Mouse (Mus musculus) heart, embryonic 14.5 days (tissue): Measurements from ENCODE around the gene Tbc1d16. TPM values are rescaled to one million over a fixed set of nuclear protein-coding genes. Genes with fewer than 3 reads are reported as not detected.
A peak's percentile ranks its signal among the peaks of the same experiment; 100 is the strongest.
"Not testable (repeated sequence)": the region's sequence is repeated elsewhere in the genome, so short reads cannot be mapped to it uniquely, and the experiment has no call there.

Experiments
- ATAC-seq: fragments of 200-750 bp; cut with Nextera tagmentation; 2 replicates; pipeline ENCODE4 v1.8.0; 2017; ENCODE audit warnings: low read depth, moderate TSS enrichment; ENCODE audit not compliant: insufficient number of reproducible peaks, insufficient read depth, low FRiP score
- H3K27ac ChIP-seq, 2 experiments: fragments of 200-500 bp in 1 of 2; fragments of 300-500 bp in 1 of 2; sonication (generic) in 1 of 2; replicated peaks in 1 of 2; 2 replicates each; pipeline ENCODE4 v1.5.1; 2012 to 2014; ENCODE audit warnings: low read depth in 2 of 2, low read length in 2 of 2, control low read depth in 1 of 2, mild to moderate bottlenecking in 1 of 2, mixed read lengths in 1 of 2; ENCODE audit not compliant: control insufficient read depth in 1 of 2, insufficient read depth in 1 of 2
- H3K27me3 ChIP-seq: fragments of 300-500 bp; sonication (generic); 2 replicates; pipeline ENCODE4 v1.6.1; 2014; ENCODE audit warnings: mild to moderate bottlenecking, low read length, control low read depth; ENCODE audit not compliant: control insufficient read depth, insufficient read depth
- H3K36me3 ChIP-seq: fragments of 300-500 bp; sonication (generic); 2 replicates; pipeline ENCODE4 v1.6.1; 2014; ENCODE audit warnings: mild to moderate bottlenecking, control low read depth, low read length, mixed read lengths; ENCODE audit not compliant: control insufficient read depth, insufficient read depth
- H3K4me1 ChIP-seq, 2 experiments: fragments of 200-500 bp in 1 of 2; fragments of 300-500 bp in 1 of 2; sonication (generic) in 1 of 2; 2 replicates each; pipeline ENCODE4 v1.6.1; 2012 to 2014; ENCODE audit warnings: low read length in 2 of 2, control low read depth in 1 of 2, mixed read lengths in 1 of 2; ENCODE audit not compliant: control insufficient read depth in 2 of 2, insufficient read depth in 2 of 2
- H3K4me2 ChIP-seq: fragments of 300-500 bp; sonication (generic); 2 replicates; pipeline ENCODE4 v1.6.1; 2014; ENCODE audit warnings: mild to moderate bottlenecking, low read length
- H3K4me3 ChIP-seq, 2 experiments: fragments of 200-500 bp in 1 of 2; fragments of 300-500 bp in 1 of 2; sonication (generic) in 1 of 2; 2 replicates each; pipeline ENCODE4 v1.5.1; 2012 to 2014; ENCODE audit warnings: low read length in 2 of 2, mild to moderate bottlenecking in 2 of 2, control low read depth in 1 of 2, low read depth in 1 of 2, moderate library complexity in 1 of 2; ENCODE audit not compliant: control insufficient read depth in 1 of 2, insufficient read depth in 1 of 2
- H3K9ac ChIP-seq: fragments of 300-500 bp; sonication (generic); 2 replicates; pipeline ENCODE4 v1.6.1; 2014; ENCODE audit warnings: mild to moderate bottlenecking, low read length
- H3K9me3 ChIP-seq: fragments of 300-500 bp; sonication (generic); 2 replicates; pipeline ENCODE4 v1.6.1; 2016; ENCODE audit warnings: low read length, control low read depth; ENCODE audit not compliant: control insufficient read depth
- WGBS: fragments of 180-500 bp; shearing (Covaris S2); extraction: QIAGEN DNeasy Blood & Tissue Kit; methylation state at CpG from one replicate; pipeline ENCODE4 v1.1.7; 2014; 5-methylcytosine and 5-hydroxymethylcytosine counted together
- polyA plus RNA-seq: library from polyadenylated mRNA; unstranded; fragments of >200 nt; fragmentation: Nextera tagmentation; extraction: Ambion mirVana; gene quantifications from 2 replicates; pipeline ENCODE4 v1.2.1, GENCODE M21; 2014

Tbc1d16 gene
- polyA plus RNA-seq: 8.7 and 10.3 TPM in 2 replicates

GRCm38 (mm10) chr11:119228091-119228781 lies at the start of gene Tbc1d16, which contains the start of gene Ccdc40:
Gene Tbc1d16, minus strand, starts transcription at chr11:119228499.
Gene Ccdc40, plus strand, starts transcription at chr11:119228572.
- Histone ChIP-seq H3K9me3 (no peaks in the 10 kb centered on the region), H3K27me3 (peaks cover 9% of the 10 kb centered on the region; the same call in 1 of the 2 replicates), H3K27ac (peak within 1 kb of the TSS in 1 of 2 experiments; percentile 41; a peak in 1 of 4 replicates), H3K4me2 (peak within 1 kb of the TSS; percentile 89), H3K4me1 (peaks cover 7 to 15% of the 10 kb centered on the region in 2 experiments; a peak in 3 of 4 replicates), H3K36me3 (no peaks in the 10 kb centered on the region), H3K4me3 (peak within 1 kb of the TSS; percentile 60 to 77), H3K9ac (peak within 1 kb of the TSS; percentile 89)
- WGBS: under 1% methylated on average over 59 of the region's 66 CpGs
- peak; percentile 86 for ATAC-seq

- Histone ChIP-seq H3K36me3 (peaks cover 60% of the 10 kb centered on the region), H3K4me1 (peaks cover 1 to 3% of the 10 kb centered on the region in 2 experiments; a peak in 2 of 4 replicates), H3K9me3 (no peaks in the 10 kb centered on the region), H3K27me3 (no peaks in the 10 kb centered on the region), H3K4me2 (no peak overlapping the region), H3K27ac (no peak overlapping the region), H3K4me3 (no peak overlapping the region), H3K9ac (no peak overlapping the region)
- WGBS: 81% methylated on average over 8 of the region's 8 CpGs
- ATAC-seq: no peak
These were observed 45.1 kb upstream of the Tbc1d16 start for GRCm38 (mm10) chr11:119273186-119273930.

DNA sequence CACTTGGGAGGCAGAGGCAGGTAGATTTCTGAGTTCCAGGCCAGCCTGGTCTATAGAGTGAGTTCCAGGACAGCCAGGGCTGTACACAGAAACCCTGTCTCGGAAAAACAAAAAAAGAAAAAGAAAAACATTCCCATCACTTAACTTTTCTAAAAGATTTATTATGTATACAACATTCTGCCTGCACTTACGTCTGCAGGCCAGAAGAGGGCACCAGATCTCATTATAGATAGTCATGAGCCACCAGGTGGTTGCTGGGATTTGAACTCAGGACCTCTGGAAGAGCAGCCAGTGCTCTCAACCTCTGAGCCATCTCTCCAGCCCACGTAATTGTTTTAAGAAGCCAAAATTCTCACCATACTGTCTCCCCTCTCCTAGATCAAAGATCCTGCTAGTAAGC lies 44.2 kb upstream of the Tbc1d16 start:
- not testable (repeated sequence) for H3K27me3 ChIP-seq, H3K4me1 ChIP-seq, H3K9me3 ChIP-seq, H3K4me2 ChIP-seq, H3K4me3 ChIP-seq, ATAC-seq, H3K27ac ChIP-seq, H3K9ac ChIP-seq
- H3K36me3 ChIP-seq: peaks cover 56% of the 10 kb centered on the region
- WGBS: 68% methylated on average over 3 of the region's 3 CpGs

GRCm38 (mm10) chr11:119268557-119269195 lies 40.4 kb upstream of the Tbc1d16 start:
- Histone ChIP-seq H3K9me3 (no peaks in the 10 kb centered on the region), H3K27me3 (no peaks in the 10 kb centered on the region), H3K4me1 (peaks cover 5 to 11% of the 10 kb centered on the region in 2 experiments), H3K4me2 (peak overlapping the region; percentile 96), H3K36me3 (peaks cover 29% of the 10 kb centered on the region), H3K27ac (no peak overlapping the region), H3K9ac (peak overlapping the region; percentile 91), H3K4me3 (peak overlapping the region; percentile 60 to 77)
- WGBS: 82% methylated on average over 16 of the region's 16 CpGs
- no peak for ATAC-seq

- WGBS: 4% methylated on average over 52 of the region's 52 CpGs
- Histone ChIP-seq H3K4me1 (peaks cover 5 to 11% of the 10 kb centered on the region in 2 experiments), H3K36me3 (peaks cover 22% of the 10 kb centered on the region), H3K4me2 (peak within 1 kb of the TSS; percentile 96), H3K27me3 (no peaks in the 10 kb centered on the region), H3K9me3 (no peaks in the 10 kb centered on the region), H3K4me3 (peak within 1 kb of the TSS; percentile 60 to 77), H3K27ac (no peak within 1 kb of the TSS; a peak in 1 of 4 replicates), H3K9ac (peak within 1 kb of the TSS; percentile 91)
- ATAC-seq: peak; percentile 51
These were observed 39.7 kb upstream of the Tbc1d16 start, which contains the start of gene Gaa for GRCm38 (mm10) chr11:119267768-119268556. Gene Gaa, plus strand, starts transcription at chr11:119267887.

GRCm38 (mm10) chr11:119267241-119267674 lies 39.0 kb upstream of the Tbc1d16 start:
- Histone ChIP-seq H3K9me3 (no peaks in the 10 kb centered on the region), H3K4me1 (peaks cover 5 to 11% of the 10 kb centered on the region in 2 experiments), H3K4me2 (peak overlapping the region; percentile 96), H3K27me3 (no peaks in the 10 kb centered on the region), H3K9ac (peak overlapping the region; percentile 91; the same call in 1 of the 2 replicates), H3K36me3 (peaks cover 18% of the 10 kb centered on the region), H3K4me3 (0 out of 4 replicates have a peak overlapping the region, but pooled peaks of 1 of the 2 experiments have one; percentile 77), H3K27ac (no peak overlapping the region)
- 53% methylated on average over 6 of the region's 6 CpGs for WGBS
- ATAC-seq: no peak
